Mouse (Mus musculus) frontal cortex, adult (tissue): ENCODE results near the gene Anxa8.

ENCODE experiments used
- ATAC-seq: cut with Nextera tagmentation; 2 replicates; pipeline ENCODE4 v1.9.2; 2017; ENCODE audit warnings: mild to moderate bottlenecking, moderate library complexity, mixed read lengths; ENCODE audit not compliant: low TSS enrichment

Anxa8 gene

DNA sequence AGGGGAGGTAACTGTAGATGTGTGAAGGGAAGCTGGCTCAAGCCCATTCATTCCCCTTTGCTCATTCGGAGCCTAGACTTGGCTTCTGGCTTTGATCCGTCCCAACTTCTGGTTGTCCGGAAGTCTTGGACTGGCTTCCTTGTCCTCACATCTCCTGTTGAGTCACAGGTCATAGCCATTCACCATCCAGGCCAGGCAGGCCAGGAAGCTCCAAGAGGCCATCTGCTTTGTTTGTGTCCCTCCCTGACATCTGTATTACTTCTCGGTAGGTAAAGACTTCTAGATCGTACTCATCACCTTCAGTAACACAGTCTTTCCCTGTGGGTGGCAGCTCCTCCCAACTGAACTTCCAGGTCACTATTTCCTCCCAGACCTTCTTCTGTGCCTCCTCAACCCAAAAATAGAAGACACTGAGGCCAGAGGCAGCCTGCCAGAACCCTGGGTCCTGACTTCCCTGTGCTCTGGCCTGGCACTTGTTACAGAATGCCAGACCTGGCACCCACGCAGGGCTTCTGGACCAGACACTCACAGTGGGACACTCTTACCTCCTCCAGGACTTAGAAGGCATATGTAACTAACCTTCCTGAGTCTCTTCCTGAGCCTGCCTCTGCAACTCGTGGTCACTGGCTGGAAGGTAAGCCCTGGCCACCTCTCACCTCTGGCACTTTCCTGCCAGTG, 33.4 kb downstream of the Anxa8 start:
- ATAC-seq, result no peak

DNA sequence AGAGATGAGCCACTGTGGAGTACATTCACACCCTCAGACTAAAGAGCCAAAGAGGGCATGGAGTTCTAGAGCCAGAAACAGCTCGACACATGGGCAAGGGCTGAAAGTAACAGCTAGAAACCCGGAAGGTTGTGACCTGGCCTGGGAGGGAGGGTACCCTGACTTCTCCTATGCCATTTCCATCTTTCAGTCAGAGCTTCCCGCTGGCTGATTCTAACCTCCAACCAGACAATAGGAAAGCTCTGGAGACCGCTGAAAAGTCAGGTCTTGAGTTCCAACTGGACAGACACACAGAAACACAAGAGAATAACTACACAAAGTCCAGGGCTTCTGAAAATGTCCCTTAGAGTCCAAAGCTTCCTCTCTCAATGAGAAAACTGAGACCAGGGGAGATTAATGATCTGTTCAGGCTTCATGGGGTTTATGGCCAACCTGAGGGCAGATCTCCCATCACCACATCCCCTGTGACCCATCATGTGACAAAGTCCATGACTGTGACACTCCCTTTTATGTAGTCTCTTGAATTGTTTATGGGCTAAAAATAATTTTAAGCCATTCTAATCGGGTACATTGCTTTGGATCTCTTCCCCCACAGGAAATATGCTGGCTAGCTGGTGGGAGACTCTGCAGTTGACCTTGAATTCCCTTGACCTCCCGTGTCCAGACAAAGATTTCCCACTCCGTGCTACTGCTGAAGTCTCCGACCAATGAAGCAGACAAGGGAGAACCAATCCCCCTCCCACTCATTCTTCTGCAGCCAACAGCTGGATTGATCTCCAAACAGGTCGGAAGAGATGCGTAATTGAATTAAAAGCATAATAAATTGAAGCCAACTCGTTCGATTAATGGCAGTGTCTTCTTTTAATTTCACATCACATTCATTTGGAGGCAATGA, 34.5 kb downstream of the Anxa8 start:
- no peak for ATAC-seq

DNA sequence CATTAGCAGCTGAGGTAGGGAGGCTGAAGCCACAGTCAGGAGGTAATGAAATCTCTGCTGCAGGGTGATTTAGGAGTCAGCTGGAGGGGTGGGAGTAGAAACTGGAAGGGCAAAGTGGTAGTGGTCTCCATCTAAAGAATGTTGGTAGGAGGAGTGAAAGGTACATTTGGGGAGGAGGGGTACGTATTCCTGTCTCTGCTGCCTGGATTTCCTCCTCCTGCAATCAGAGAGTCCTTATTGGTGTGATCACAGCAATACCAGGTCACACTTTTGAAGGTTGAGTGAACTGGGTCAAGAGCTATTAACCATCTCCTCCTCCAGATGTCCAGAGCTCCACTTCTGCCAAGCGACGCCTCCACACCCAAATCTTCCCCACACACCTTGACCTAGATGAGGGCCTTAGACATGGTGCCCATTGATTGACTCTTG, 35.2 kb downstream of the Anxa8 start:
- ATAC-seq, result no peak

DNA sequence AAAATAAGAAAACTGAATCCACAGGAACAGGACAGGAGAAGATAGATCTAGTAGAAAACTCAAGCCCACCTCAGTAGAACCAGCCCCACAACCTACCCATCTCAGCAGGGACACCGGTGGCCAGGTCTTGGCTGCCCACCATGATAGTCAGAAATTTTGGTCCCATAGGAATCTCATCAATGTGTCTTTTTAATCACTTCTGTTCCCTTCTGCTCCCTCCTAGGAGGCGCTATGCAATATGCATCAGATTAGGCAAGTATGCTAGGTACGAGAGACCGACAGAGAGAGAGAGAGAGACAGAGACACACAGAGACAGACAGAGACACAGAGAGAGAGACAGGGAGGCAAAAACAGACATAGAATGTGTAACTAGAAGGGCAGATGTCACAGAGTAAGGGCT, 35.9 kb downstream of the Anxa8 start:
- ATAC-seq, result no peak

DNA sequence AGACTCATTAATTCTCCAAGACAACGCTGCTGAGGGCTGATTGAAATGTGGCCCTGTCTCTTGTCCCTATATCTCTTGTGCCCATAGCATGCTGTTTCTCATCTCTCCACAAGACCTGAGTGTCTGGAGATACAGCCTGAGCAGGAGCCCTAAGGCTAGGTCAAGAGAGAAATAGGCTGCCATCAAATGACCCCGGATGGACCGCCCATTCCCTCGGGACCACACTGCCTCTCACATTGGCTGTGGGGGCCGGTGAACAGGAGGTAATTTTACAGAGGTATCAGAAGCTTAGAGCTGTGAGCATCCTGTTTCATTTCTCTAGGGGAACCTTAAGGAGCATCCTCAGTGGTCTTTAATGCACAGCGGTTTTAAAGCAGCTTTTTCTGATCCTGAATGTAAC, 45.4 kb downstream of the Anxa8 start:
- no peak for ATAC-seq

DNA sequence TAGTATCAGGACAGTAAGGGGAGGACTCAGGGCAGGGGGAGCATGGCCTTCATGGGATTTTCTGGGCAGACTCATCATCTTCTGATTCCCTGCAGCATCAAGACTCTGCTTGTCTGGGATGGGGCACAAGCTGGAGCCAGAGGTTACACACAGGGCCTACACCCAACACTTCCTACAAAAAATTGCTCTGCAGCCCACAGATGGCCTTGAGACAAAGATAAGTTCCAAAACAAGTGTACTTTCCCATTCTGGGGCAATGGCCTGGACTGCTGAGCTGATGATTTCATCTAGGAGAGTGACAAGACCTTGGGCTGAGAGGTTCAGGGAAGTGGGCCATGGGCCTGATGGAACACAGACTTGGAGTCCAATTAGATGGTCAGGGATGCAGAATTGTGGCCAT, 49.6 kb downstream of the Anxa8 start:
- ATAC-seq, result no peak

DNA sequence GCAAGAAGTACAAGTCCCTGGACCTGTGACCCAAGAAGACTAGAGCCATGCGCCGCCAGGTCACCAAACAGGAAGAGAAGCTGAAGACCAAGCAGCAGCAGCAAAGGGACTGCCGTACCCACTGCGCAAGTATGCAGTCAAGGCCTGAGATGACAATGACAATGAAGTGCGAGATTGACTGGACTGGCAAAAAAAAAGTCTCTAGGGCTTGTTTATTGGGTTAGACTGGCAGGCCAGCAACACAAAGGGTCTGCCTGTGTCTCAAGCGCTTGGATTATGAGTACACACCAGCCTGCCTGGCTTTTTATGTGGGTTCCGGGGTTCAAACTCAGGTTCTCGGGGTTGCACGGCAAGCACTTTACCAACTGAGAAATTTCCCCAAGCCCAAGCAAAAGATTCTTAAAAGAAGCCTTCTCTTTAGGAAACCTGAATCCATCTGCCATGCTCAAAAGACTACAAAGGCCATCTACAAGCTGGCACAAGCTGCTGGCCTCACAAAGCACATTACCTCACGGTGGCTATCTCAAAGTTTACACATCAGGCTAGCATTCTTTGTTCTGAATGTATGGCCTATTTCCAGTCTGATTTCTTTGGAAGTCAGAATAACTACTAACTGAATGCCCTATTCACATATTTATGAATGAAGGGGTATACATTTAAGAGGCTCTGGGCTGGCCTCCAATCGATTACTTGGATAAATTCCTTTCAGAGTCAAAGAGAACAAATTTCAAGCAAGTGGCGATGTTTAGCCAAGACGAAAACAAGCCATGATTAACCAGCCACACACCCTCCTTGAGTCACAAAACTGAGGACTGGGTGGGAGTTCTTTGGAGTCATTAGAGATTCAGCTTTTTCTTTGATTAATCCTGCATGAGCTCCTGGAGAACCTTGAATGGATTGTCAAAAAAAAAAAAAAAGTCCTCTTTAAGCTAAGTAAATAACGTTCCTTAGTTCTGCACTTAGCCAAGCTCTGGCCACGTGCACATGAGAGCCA, 54.2 kb downstream of the Anxa8 start:
- ATAC-seq, result no peak

DNA sequence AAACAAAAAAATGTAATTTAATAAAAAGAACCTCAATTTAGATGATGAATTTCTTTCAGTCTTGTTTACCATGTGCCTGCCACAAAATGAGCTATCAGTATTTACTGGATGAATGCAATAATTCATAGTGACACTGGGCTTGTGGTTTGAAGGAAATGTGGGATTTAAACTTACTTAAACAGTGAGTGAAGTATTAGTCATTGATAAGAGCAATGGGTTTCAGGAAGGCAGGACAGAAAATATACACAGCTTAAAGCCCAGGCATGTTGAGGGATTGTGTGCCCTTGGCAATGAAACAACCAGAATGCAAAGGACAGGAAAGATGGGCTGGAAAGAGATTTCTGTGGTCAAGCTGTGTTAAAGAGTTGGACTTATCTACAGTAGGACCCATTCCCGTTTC, 56.5 kb downstream of the Anxa8 start:
- no peak for ATAC-seq

DNA sequence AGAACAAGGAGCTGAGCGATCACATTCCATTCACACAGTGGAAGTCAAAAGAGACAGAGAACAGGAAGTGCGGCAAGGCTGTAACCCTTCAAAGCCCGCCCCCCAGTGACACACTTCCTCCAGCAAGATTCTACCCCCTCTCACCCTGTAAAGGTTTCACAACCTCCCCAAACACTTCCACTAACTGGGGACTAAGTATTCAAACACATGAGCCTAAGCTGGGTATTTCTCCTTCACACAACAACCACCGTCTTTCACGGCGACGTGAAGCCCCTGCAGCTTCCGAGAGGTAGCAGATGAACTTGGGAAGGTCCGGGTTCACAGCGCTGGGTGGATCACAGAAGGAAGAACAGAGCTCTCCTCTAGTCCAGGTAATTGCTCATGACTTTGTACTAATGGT, 57.1 kb downstream of the Anxa8 start:
- no peak for ATAC-seq
